Mouse (Mus musculus) liver, embryonic 14.5 days (tissue): ENCODE results near the gene Hormad1. TPM values are rescaled to one million over a fixed set of nuclear protein-coding genes. Genes with fewer than 3 reads are reported as not detected.

Experiments
- ATAC-seq: fragments of 200-750 bp; cut with Nextera tagmentation; 2 replicates; pipeline ENCODE4 v1.8.0; 2017; ENCODE audit warnings: moderate number of reproducible peaks, mild to moderate bottlenecking, moderate library complexity; ENCODE audit not compliant: insufficient read depth
- DNase-seq, 3 experiments: peaks; one replicate each; pipeline ENCODE4 v3.0.0-alpha.2; 2012 to 2013; ENCODE audit warnings: low read depth in 3 of 3, low spot score in 3 of 3
- H3K27ac ChIP-seq: fragments of 300-500 bp; sonication (generic); 2 replicates; pipeline ENCODE4 v1.5.1; 2014; ENCODE audit warnings: moderate library complexity, mild to moderate bottlenecking, control low read depth, inconsistent platforms
- H3K27me3 ChIP-seq: fragments of 300-500 bp; sonication (generic); 2 replicates; pipeline ENCODE4 v1.6.1; 2014; ENCODE audit warnings: mild to moderate bottlenecking, low read length, moderate library complexity; ENCODE audit not compliant: control insufficient read depth, insufficient read depth
- H3K36me3 ChIP-seq: fragments of 300-500 bp; sonication (generic); replicated peaks from 2 replicates; pipeline ENCODE4 v1.6.1; 2014; ENCODE audit warnings: low read depth; ENCODE audit not compliant: control insufficient read depth, insufficient read depth
- H3K4me1 ChIP-seq, 2 experiments: fragments of 200-500 bp in 1 of 2; fragments of 300-500 bp in 1 of 2; sonication (generic) in 1 of 2; replicated peaks; 2 replicates each; pipeline ENCODE4 v1.6.1; 2012 to 2014; ENCODE audit warnings: antibody characterized with exemption in 1 of 2, inconsistent platforms in 1 of 2, low read length in 1 of 2; ENCODE audit not compliant: control insufficient read depth in 2 of 2, insufficient read depth in 2 of 2
- H3K4me2 ChIP-seq: fragments of 300-500 bp; sonication (generic); 2 replicates; pipeline ENCODE4 v1.6.1; 2014; ENCODE audit warnings: low read depth, mild to moderate bottlenecking, control low read depth, moderate library complexity
- H3K4me3 ChIP-seq, 2 experiments: fragments of 200-500 bp in 1 of 2; fragments of 300-500 bp in 1 of 2; sonication (generic) in 1 of 2; 2 replicates each; pipeline ENCODE4 v1.5.1; 2012 to 2014; ENCODE audit warnings: low read depth in 2 of 2, low read length in 2 of 2, mild to moderate bottlenecking in 2 of 2, control low read depth in 1 of 2, inconsistent platforms in 1 of 2, moderate library complexity in 1 of 2; ENCODE audit not compliant: insufficient read depth in 1 of 2
- H3K9ac ChIP-seq: fragments of 300-500 bp; sonication (generic); replicated peaks from 2 replicates; pipeline ENCODE4 v1.6.1; 2014; ENCODE audit warnings: mild to moderate bottlenecking, control low read depth, moderate library complexity
- H3K9me3 ChIP-seq: fragments of 300-500 bp; sonication (generic); 2 replicates; pipeline ENCODE4 v1.6.1; 2016; ENCODE audit warnings: low read length, mixed read lengths; ENCODE audit not compliant: control insufficient read depth
- CTCF ChIP-seq: IDR thresholded peaks from 2 replicates; pipeline ENCODE4 v1.5.1; 2016; ENCODE audit warnings: antibody characterized with exemption, low read depth, control low read depth
- EP300 ChIP-seq: IDR thresholded peaks from 2 replicates; pipeline ENCODE4 v1.6.1; 2016; ENCODE audit warnings: antibody characterized with exemption, low read depth
- WGBS: fragments of 180-500 bp; shearing (Covaris S2); extraction: QIAGEN DNeasy Blood & Tissue Kit; methylation state at CpG from one replicate; pipeline ENCODE4 v1.1.7; 2014; ENCODE audit not compliant: insufficient replicate concordance; 5-methylcytosine and 5-hydroxymethylcytosine counted together
- polyA plus RNA-seq, 2 experiments: library from polyadenylated mRNA; depleted of rRNA in 1 of 2; stranded (reverse) in 1 of 2; unstranded in 1 of 2; fragments of >200 nt; fragmentation: Nextera tagmentation in 1 of 2; extraction: Ambion mirVana in 1 of 2; gene quantifications; 2 replicates each; pipeline versions ENCODE4 v1.2.1 to v1.2.3; 2012 to 2014

The Hormad1 gene
- polyA plus RNA-seq, 2 experiments: 0.06 TPM; not detected in 1

DNA sequence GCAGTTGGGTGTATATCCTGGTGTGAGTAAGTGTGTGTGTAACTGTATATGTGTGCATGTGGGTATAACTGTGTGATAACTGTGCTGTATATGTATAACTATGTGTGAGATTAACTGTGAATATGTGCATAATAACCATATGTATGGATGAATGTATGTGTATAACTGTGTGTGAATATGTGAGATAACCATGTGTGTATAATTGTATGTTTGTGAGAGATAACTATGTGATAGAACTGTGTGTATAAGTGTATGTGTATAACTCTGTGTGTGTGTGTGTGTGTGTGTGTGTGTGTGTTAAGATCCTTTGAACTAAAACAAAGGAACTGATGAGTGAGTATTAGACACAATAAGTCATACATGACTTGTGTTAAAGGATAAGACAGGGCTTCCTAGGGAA lies 33.4 kb upstream of the Hormad1 start:
- Histone ChIP-seq H3K4me3 (no peak overlapping the region), H3K9ac (no peak overlapping the region), H3K9me3 (no peaks in the 10 kb centered on the region), H3K27ac (no peak overlapping the region), H3K4me2 (no peak overlapping the region), H3K36me3 (no peaks in the 10 kb centered on the region), H3K27me3 (no peaks in the 10 kb centered on the region), H3K4me1 (peaks cover 14 to 23% of the 10 kb centered on the region in 2 experiments)
- DNase-seq (no peak), ATAC-seq (peak; percentile 67)
- TF ChIP-seq CTCF (no peak), EP300 (peak; percentile 19; the same call in 1 of the 2 replicates)

GRCm38 (mm10) chr3:95526622-95527211 lies 32.8 kb upstream of the Hormad1 start, which contains the start of gene Ctss:
TSS of gene Ctss (plus strand) at chr3:95526786.
- no peak for TF ChIP-seq CTCF
- TF ChIP-seq EP300: no peak
- ATAC-seq (no peak), DNase-seq (no peak)
- WGBS: 53% methylated on average over 8 of the region's 8 CpGs
- Histone ChIP-seq H3K36me3 (no peaks in the 10 kb centered on the region), H3K27ac (no peak within 1 kb of the TSS), H3K27me3 (no peaks in the 10 kb centered on the region), H3K9me3 (no peaks in the 10 kb centered on the region), H3K4me1 (peaks cover 8 to 17% of the 10 kb centered on the region in 2 experiments), H3K4me3 (no peak within 1 kb of the TSS), H3K4me2 (no peak within 1 kb of the TSS), H3K9ac (no peak within 1 kb of the TSS)

GRCm38 (mm10) chr3:95529814-95530213 lies 29.7 kb upstream of the Hormad1 start:
- H3K27me3 ChIP-seq: no peaks in the 10 kb centered on the region
- H3K4me2 ChIP-seq: no peak overlapping the region
- H3K9me3 ChIP-seq: no peaks in the 10 kb centered on the region
- peaks cover 0 to 6% of the 10 kb centered on the region in 2 experiments; a peak in 3 of 4 replicates for H3K4me1 ChIP-seq
- no peak overlapping the region for H3K9ac ChIP-seq
- H3K4me3 ChIP-seq: no peak overlapping the region
- TF ChIP-seq CTCF (no peak), EP300 (no peak)
- no peak overlapping the region for H3K27ac ChIP-seq
- DNase-seq: no peak
- 58% methylated on average over 6 of the region's 6 CpGs for WGBS
- ATAC-seq: no peak
- H3K36me3 ChIP-seq: no peaks in the 10 kb centered on the region

DNA sequence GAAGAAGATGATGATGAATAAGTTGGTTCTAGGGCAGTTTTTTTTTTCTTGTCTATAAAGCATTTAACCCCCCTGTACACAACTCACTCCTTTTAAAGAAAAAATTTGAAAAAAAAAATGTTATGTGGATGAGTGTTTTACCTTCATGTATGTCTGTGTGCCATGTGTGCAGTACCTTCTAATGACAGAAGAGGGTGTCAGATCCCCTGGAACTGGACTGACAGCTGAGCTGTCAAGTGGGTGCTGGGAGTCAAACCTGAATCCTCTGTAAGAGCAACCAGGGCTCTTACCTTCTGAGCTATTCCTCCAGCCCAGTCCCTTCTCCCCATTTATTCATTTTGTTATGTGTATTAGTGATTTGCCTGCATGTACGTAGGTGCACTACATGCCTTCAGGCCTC lies 28.5 kb upstream of the Hormad1 start:
- TF ChIP-seq CTCF: peak; percentile 37
- TF ChIP-seq EP300: no peak
- Histone ChIP-seq H3K4me1 (peaks cover 0 to 6% of the 10 kb centered on the region in 2 experiments; a peak in 3 of 4 replicates), H3K9ac (no peak overlapping the region), H3K36me3 (no peaks in the 10 kb centered on the region), H3K4me2 (no peak overlapping the region), H3K27me3 (no peaks in the 10 kb centered on the region), H3K27ac (no peak overlapping the region), H3K4me3 (no peak overlapping the region), H3K9me3 (no peaks in the 10 kb centered on the region)
- ATAC-seq (no peak), DNase-seq (no peak)
- WGBS: 83% methylated on average over 1 of the region's 1 CpGs

GRCm38 (mm10) chr3:95533364-95533763 lies 26.1 kb upstream of the Hormad1 start:
- no peak overlapping the region for H3K4me3 ChIP-seq
- no peak for ATAC-seq
- H3K9ac ChIP-seq: no peak overlapping the region
- peaks cover 3% of the 10 kb centered on the region; the same call in 1 of the 2 replicates for H3K27me3 ChIP-seq
- TF ChIP-seq EP300 (no peak), CTCF (peak; percentile 16; the same call in 1 of the 2 replicates)
- no peak overlapping the region for H3K27ac ChIP-seq
- no peak overlapping the region for H3K4me2 ChIP-seq
- peaks cover 0 to 4% of the 10 kb centered on the region in 2 experiments; a peak in 2 of 4 replicates for H3K4me1 ChIP-seq
- H3K36me3 ChIP-seq: no peaks in the 10 kb centered on the region
- no peaks in the 10 kb centered on the region for H3K9me3 ChIP-seq
- WGBS: 74% methylated on average over 5 of the region's 5 CpGs
- DNase-seq: no peak
